Mouse (Mus musculus) stomach, embryonic 15.5 days (tissue): Measurements from ENCODE around the gene Kcnd3. TPM values are rescaled to one million over a fixed set of nuclear protein-coding genes. Genes with fewer than 3 reads are reported as not detected.
A peak's percentile ranks its signal among the peaks of the same experiment; 100 is the strongest.

ENCODE experiments used
- ATAC-seq: fragments of 200-750 bp; cut with Nextera tagmentation; 2 replicates; pipeline ENCODE4 v1.8.0; 2017; ENCODE audit warnings: low read depth, moderate number of reproducible peaks, moderate TSS enrichment; ENCODE audit not compliant: insufficient read depth, low FRiP score
- H3K27ac ChIP-seq: fragments of 300-500 bp; sonication (generic); 2 replicates; pipeline ENCODE4 v1.5.1; 2015; ENCODE audit warnings: mild to moderate bottlenecking, inconsistent platforms
- H3K27me3 ChIP-seq: fragments of 300-500 bp; sonication (generic); replicated peaks from 2 replicates; pipeline ENCODE4 v1.6.1; 2015; ENCODE audit warnings: inconsistent platforms
- H3K36me3 ChIP-seq: fragments of 300-500 bp; sonication (generic); 2 replicates; pipeline ENCODE4 v1.6.1; 2015; ENCODE audit warnings: inconsistent platforms
- H3K4me1 ChIP-seq: fragments of 300-500 bp; sonication (generic); 2 replicates; pipeline ENCODE4 v1.6.1; 2015; ENCODE audit warnings: inconsistent platforms
- H3K4me2 ChIP-seq: fragments of 300-500 bp; sonication (generic); 2 replicates; pipeline ENCODE4 v1.6.1; 2015; ENCODE audit warnings: mild to moderate bottlenecking, inconsistent platforms
- H3K4me3 ChIP-seq: fragments of 300-500 bp; sonication (generic); replicated peaks from 2 replicates; pipeline ENCODE4 v1.5.1; 2015; ENCODE audit warnings: inconsistent platforms
- H3K9ac ChIP-seq: fragments of 300-500 bp; sonication (generic); 2 replicates; pipeline ENCODE4 v1.6.1; 2015; ENCODE audit warnings: inconsistent platforms
- H3K9me3 ChIP-seq: fragments of 300-500 bp; sonication (generic); 2 replicates; pipeline ENCODE4 v1.6.1; 2016; ENCODE audit warnings: inconsistent platforms
- WGBS: fragments of 180-500 bp; shearing (Covaris S2); methylation state at CpG from one replicate; pipeline ENCODE4 v1.1.7; 2015; 5-methylcytosine and 5-hydroxymethylcytosine counted together
- polyA plus RNA-seq: library from polyadenylated mRNA; unstranded; fragments of >200 nt; fragmentation: Nextera tagmentation; extraction: Ambion mirVana; gene quantifications from 2 replicates; pipeline ENCODE4 v1.2.1, GENCODE M21; 2015

Kcnd3 gene
- polyA plus RNA-seq, 1 experiment from 2014 or later, result 6.2 TPM

GRCm38 (mm10) chr3:105505873-105506170, 53.7 kb downstream of the Kcnd3 start:
- WGBS, result 66% methylated on average over 7 of the region's 7 CpGs
- H3K4me2 ChIP-seq, result no peak overlapping the region
- no peaks in the 10 kb centered on the region for H3K27me3 ChIP-seq
- no peaks in the 10 kb centered on the region for H3K36me3 ChIP-seq
- no peaks in the 10 kb centered on the region for H3K4me1 ChIP-seq
- no peaks in the 10 kb centered on the region for H3K9me3 ChIP-seq
- H3K9ac ChIP-seq, result no peak overlapping the region
- H3K4me3 ChIP-seq, result no peak overlapping the region
- no peak overlapping the region for H3K27ac ChIP-seq
- ATAC-seq, result no peak

DNA sequence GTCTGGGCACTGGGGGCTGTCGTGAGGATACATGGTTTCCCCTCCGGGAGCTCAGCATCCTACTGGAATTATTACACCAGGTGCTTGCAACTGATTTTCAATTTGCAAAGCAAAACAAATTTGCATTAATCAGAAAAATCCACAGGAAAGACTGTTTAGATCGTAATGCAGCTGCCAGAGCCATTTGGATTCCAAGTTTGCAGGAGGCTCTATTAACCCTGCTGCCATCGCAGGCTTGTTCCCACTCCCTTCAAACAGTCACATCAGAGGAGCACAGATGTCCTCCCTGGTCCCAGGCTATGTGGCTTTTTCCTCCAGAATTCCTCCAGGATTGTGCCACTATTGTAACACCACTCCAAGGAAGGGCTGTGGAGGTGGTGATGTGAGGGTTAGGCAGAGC, 54.5 kb downstream of the Kcnd3 start:
- no peak overlapping the region for H3K4me3 ChIP-seq
- H3K27me3 ChIP-seq, result no peaks in the 10 kb centered on the region
- H3K4me2 ChIP-seq, result no peak overlapping the region
- no peak for ATAC-seq
- no peaks in the 10 kb centered on the region for H3K36me3 ChIP-seq
- no peaks in the 10 kb centered on the region for H3K4me1 ChIP-seq
- H3K27ac ChIP-seq, result no peak overlapping the region
- 84% methylated on average over 4 of the region's 4 CpGs for WGBS
- no peaks in the 10 kb centered on the region for H3K9me3 ChIP-seq
- no peak overlapping the region for H3K9ac ChIP-seq

DNA sequence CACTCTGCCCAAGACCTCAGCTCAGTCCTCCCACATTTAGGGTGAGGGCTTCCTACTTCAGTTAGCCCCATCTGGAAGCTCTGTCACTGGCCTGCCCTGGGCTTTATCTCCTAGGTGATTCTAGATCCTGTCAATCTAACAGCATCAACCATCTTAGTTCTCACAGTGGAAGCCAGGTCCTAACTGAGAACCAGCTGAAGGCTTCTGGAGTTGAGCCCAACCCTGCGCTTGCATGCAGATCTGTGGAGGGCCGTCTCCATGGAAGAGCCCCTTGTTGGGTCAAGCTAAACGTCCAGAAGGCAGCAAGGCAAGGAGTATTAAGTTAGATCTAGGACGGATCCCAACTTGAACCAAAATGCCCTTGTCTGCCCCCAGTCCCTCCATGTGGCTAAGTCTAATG, 57.2 kb downstream of the Kcnd3 start:
- Histone ChIP-seq H3K27ac (no peak overlapping the region), H3K9ac (no peak overlapping the region), H3K4me2 (no peak overlapping the region), H3K27me3 (no peaks in the 10 kb centered on the region), H3K4me3 (no peak overlapping the region), H3K36me3 (no peaks in the 10 kb centered on the region), H3K4me1 (no peaks in the 10 kb centered on the region), H3K9me3 (no peaks in the 10 kb centered on the region)
- no peak for ATAC-seq
- 72% methylated on average over 4 of the region's 4 CpGs for WGBS

- Histone ChIP-seq H3K4me1 (no peaks in the 10 kb centered on the region), H3K4me2 (no peak overlapping the region), H3K36me3 (no peaks in the 10 kb centered on the region), H3K9ac (no peak overlapping the region), H3K27me3 (no peaks in the 10 kb centered on the region), H3K27ac (peak overlapping the region; percentile 21; the same call in 1 of the 2 replicates), H3K9me3 (no peaks in the 10 kb centered on the region), H3K4me3 (no peak overlapping the region)
- no peak for ATAC-seq
- WGBS, result 29% methylated on average over 2 of the region's 2 CpGs
Observed at GRCm38 (mm10) chr3:105511836-105512235, 59.7 kb downstream of the Kcnd3 start.

DNA sequence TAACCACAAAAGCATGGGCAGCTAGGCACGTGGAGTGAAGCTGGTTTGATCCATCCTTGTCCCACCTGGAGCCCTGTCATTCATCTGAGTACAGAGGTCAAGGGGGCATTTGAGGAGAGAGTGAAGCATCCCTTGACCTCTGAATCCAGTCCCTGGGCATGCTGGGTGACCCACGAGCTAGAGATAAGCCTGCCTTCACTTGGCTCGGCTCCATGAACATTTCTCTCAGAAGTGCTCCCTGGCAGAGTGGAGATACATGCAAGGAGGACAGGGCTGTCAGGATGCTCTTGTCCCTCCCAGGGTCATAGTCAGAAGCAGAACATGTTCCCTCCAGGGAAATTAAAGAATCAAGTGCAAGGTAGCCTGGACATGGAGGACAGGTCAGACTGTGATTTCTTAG, 62.1 kb downstream of the Kcnd3 start:
- H3K4me1 ChIP-seq, result no peaks in the 10 kb centered on the region
- no peaks in the 10 kb centered on the region for H3K27me3 ChIP-seq
- no peaks in the 10 kb centered on the region for H3K36me3 ChIP-seq
- H3K9ac ChIP-seq, result no peak overlapping the region
- no peak for ATAC-seq
- H3K4me3 ChIP-seq, result no peak overlapping the region
- no peaks in the 10 kb centered on the region for H3K9me3 ChIP-seq
- no peak overlapping the region for H3K27ac ChIP-seq
- H3K4me2 ChIP-seq, result no peak overlapping the region
- 60% methylated on average over 3 of the region's 3 CpGs for WGBS

GRCm38 (mm10) chr3:105515035-105515434, 62.9 kb downstream of the Kcnd3 start:
- no peak for ATAC-seq
- no peak overlapping the region for H3K27ac ChIP-seq
- H3K27me3 ChIP-seq, result no peaks in the 10 kb centered on the region
- no peak overlapping the region for H3K4me2 ChIP-seq
- H3K36me3 ChIP-seq, result no peaks in the 10 kb centered on the region
- no peaks in the 10 kb centered on the region for H3K4me1 ChIP-seq
- no peak overlapping the region for H3K4me3 ChIP-seq
- H3K9ac ChIP-seq, result no peak overlapping the region
- H3K9me3 ChIP-seq, result no peaks in the 10 kb centered on the region

- Histone ChIP-seq H3K27ac (no peak overlapping the region), H3K4me3 (no peak overlapping the region), H3K27me3 (no peaks in the 10 kb centered on the region), H3K4me1 (no peaks in the 10 kb centered on the region), H3K9ac (no peak overlapping the region), H3K4me2 (no peak overlapping the region), H3K9me3 (no peaks in the 10 kb centered on the region), H3K36me3 (no peaks in the 10 kb centered on the region)
- no peak for ATAC-seq
- 77% methylated on average over 1 of the region's 1 CpGs for WGBS
Observed at GRCm38 (mm10) chr3:105515640-105516039, 63.5 kb downstream of the Kcnd3 start.

DNA sequence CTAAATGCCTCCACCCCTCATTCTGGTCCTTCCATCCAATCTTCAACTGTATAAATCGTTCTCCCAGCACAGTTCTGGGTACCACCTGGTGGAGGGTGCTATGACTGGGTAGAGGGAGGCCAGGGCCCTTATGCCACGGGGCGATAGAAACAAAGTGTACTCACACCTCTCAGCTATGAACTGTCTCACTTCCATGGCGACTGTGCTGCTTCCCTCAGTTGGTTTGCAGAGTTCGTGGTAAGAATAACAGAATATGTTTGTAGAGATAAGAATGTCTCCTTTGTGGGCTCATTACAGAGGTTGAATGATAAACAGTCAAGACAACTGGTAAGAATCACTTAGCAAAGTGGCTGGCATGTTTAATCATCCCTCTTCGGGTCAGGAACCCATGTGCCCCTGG, 68.3 kb downstream of the Kcnd3 start:
- Histone ChIP-seq H3K9me3 (no peaks in the 10 kb centered on the region), H3K4me3 (no peak overlapping the region), H3K4me2 (no peak overlapping the region), H3K36me3 (no peaks in the 10 kb centered on the region), H3K9ac (no peak overlapping the region), H3K27ac (no peak overlapping the region), H3K4me1 (no peaks in the 10 kb centered on the region), H3K27me3 (no peaks in the 10 kb centered on the region)
- 62% methylated on average over 6 of the region's 6 CpGs for WGBS
- no peak for ATAC-seq

- no peak overlapping the region for H3K9ac ChIP-seq
- no peaks in the 10 kb centered on the region for H3K4me1 ChIP-seq
- no peak overlapping the region for H3K4me3 ChIP-seq
- ATAC-seq, result no peak; the same call in 1 of the 2 replicates
- no peaks in the 10 kb centered on the region for H3K36me3 ChIP-seq
- no peak overlapping the region for H3K27ac ChIP-seq
- WGBS, result 57% methylated on average over 12 of the region's 12 CpGs
- H3K4me2 ChIP-seq, result no peak overlapping the region
- H3K27me3 ChIP-seq, result no peaks in the 10 kb centered on the region
- no peaks in the 10 kb centered on the region for H3K9me3 ChIP-seq
Observed at GRCm38 (mm10) chr3:105521178-105521631, 69.1 kb downstream of the Kcnd3 start.

DNA sequence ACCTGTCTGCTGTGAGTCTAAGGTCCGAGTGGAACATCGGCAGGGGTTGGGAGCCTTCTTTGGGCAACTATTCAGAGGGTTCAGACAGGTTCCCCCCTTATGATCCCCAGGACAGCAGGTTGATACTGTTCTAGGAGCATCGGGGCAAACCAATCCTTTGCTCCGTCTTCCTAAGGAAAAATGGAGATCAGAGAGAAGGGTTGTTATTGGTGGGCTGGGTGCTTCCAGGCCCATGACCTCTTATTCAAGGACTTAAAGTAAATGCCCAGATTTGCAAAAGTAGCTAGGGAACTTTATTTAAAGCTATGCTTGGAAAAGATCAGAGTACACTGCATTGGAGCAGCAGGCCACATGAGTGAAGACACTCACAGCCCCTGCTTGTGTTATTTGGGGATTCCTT, 69.5 kb downstream of the Kcnd3 start:
- no peaks in the 10 kb centered on the region for H3K27me3 ChIP-seq
- H3K9me3 ChIP-seq, result no peaks in the 10 kb centered on the region
- no peak overlapping the region for H3K27ac ChIP-seq
- no peak overlapping the region for H3K4me2 ChIP-seq
- WGBS, result 87% methylated on average over 4 of the region's 4 CpGs
- H3K36me3 ChIP-seq, result no peaks in the 10 kb centered on the region
- H3K4me1 ChIP-seq, result no peaks in the 10 kb centered on the region
- H3K4me3 ChIP-seq, result no peak overlapping the region
- no peak for ATAC-seq
- no peak overlapping the region for H3K9ac ChIP-seq

DNA sequence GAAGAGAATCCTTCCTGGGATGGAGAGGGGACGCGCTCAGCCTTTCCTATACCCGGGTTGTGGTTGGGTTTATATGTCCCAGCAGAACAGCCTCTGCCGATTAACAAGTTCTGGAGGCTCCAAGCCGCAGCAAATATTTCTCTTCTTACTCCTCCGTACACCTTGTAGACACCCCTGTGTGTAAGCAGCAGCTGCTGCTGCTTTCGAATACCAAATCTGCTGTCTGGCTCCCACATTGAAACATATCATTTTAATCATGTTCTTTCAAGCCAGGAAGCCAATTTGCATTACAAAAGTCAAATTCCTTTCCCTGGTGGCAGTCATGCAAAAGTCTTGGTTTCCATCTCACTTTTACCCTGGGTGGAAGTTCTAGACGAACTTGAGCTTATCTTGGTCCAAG, 76.7 kb downstream of the Kcnd3 start:
- no peak overlapping the region for H3K27ac ChIP-seq
- H3K4me1 ChIP-seq, result no peaks in the 10 kb centered on the region
- H3K4me2 ChIP-seq, result no peak overlapping the region
- no peak for ATAC-seq
- WGBS, result 78% methylated on average over 8 of the region's 8 CpGs
- H3K9ac ChIP-seq, result no peak overlapping the region
- H3K36me3 ChIP-seq, result no peaks in the 10 kb centered on the region
- H3K27me3 ChIP-seq, result no peaks in the 10 kb centered on the region
- H3K4me3 ChIP-seq, result no peak overlapping the region
- no peaks in the 10 kb centered on the region for H3K9me3 ChIP-seq

- Histone ChIP-seq H3K36me3 (no peaks in the 10 kb centered on the region), H3K9ac (no peak overlapping the region), H3K27me3 (no peaks in the 10 kb centered on the region), H3K4me2 (no peak overlapping the region), H3K27ac (no peak overlapping the region), H3K9me3 (no peaks in the 10 kb centered on the region), H3K4me1 (no peaks in the 10 kb centered on the region), H3K4me3 (no peak overlapping the region)
- ATAC-seq, result no peak
- 28% methylated on average over 5 of the region's 5 CpGs for WGBS
Observed at GRCm38 (mm10) chr3:105529700-105530099, 77.6 kb downstream of the Kcnd3 start.

GRCm38 (mm10) chr3:105530363-105531130, 78.4 kb downstream of the Kcnd3 start:
- no peaks in the 10 kb centered on the region for H3K4me1 ChIP-seq
- H3K9me3 ChIP-seq, result no peaks in the 10 kb centered on the region
- no peaks in the 10 kb centered on the region for H3K27me3 ChIP-seq
- ATAC-seq, result no peak
- H3K9ac ChIP-seq, result no peak overlapping the region
- H3K4me2 ChIP-seq, result no peak overlapping the region
- no peak overlapping the region for H3K4me3 ChIP-seq
- H3K27ac ChIP-seq, result no peak overlapping the region
- no peaks in the 10 kb centered on the region for H3K36me3 ChIP-seq
- 40% methylated on average over 11 of the region's 11 CpGs for WGBS
